Mouse (Mus musculus) B cell, adult 67 days (primary cell): ENCODE data around the gene Gm21732. TPM values are rescaled to one million over a fixed set of nuclear protein-coding genes. Genes with fewer than 3 reads are reported as not detected.

ENCODE experiments used
- total RNA-seq, 2 experiments: library from RNA; stranded (reverse); gene quantifications; 4 replicates each; pipeline ENCODE4 v1.2.4; 2023

Gm21732 gene
- not detected for total RNA-seq

GRCm38 (mm10) chrY:38575591-38575990, at the start of gene Gm21732:
TSS of gene Gm21732 (minus strand) at chrY:38575691.

Other genes with a start within 250 kb of the Gm21732 start
- not detected for gene Gm20897, start 73.5 kb downstream of the Gm21732 start, total RNA-seq